Mouse (Mus musculus) forebrain, embryonic 10.5 days (tissue): ENCODE measurements around the gene Zfp605. TPM values are rescaled to one million over a fixed set of nuclear protein-coding genes. Genes with fewer than 3 reads are reported as not detected.
A peak's percentile ranks its signal among the peaks of the same experiment; 100 is the strongest.
"Not testable (repeated sequence)": the region's sequence is repeated elsewhere in the genome, so short reads cannot be mapped to it uniquely, and the experiment has no call there.

ENCODE experiments used
- DNase-seq: peaks from one replicate; pipeline ENCODE4 v3.0.0-alpha.2; 2017; ENCODE audit warnings: low spot score; ENCODE audit errors: extremely low spot score
- H3K27ac ChIP-seq: fragments of 300-500 bp; sonication (generic); 2 replicates; pipeline ENCODE4 v1.5.1; 2016; ENCODE audit warnings: mild to moderate bottlenecking
- H3K27me3 ChIP-seq: fragments of 300-500 bp; sonication (generic); 2 replicates; pipeline ENCODE4 v1.6.1; 2016; ENCODE audit warnings: mild to moderate bottlenecking; ENCODE audit not compliant: poor library complexity, severe bottlenecking
- H3K36me3 ChIP-seq: fragments of 300-500 bp; sonication (generic); replicated peaks from 2 replicates; pipeline ENCODE4 v1.6.1; 2016; ENCODE audit warnings: mild to moderate bottlenecking, moderate library complexity
- H3K4me1 ChIP-seq: fragments of 300-500 bp; sonication (generic); 2 replicates; pipeline ENCODE4 v1.6.1; 2016
- H3K4me3 ChIP-seq: fragments of 300-500 bp; sonication (generic); 2 replicates; pipeline ENCODE4 v1.5.1; 2016; ENCODE audit warnings: mild to moderate bottlenecking, moderate library complexity
- H3K9me3 ChIP-seq: fragments of 300-500 bp; sonication (generic); 2 replicates; pipeline ENCODE4 v1.6.1; 2016; ENCODE audit warnings: mild to moderate bottlenecking, moderate library complexity
- WGBS: fragments of 180-500 bp; shearing (Covaris S2); methylation state at CpG from one replicate; pipeline ENCODE4 v1.1.7; 2016; 5-methylcytosine and 5-hydroxymethylcytosine counted together
- polyA plus RNA-seq: library from polyadenylated mRNA; unstranded; fragments of >200 nt; fragmentation: Nextera tagmentation; extraction: Ambion mirVana; gene quantifications from 2 replicates; pipeline ENCODE4 v1.2.1, GENCODE M21; 2016

Gene Zfp605
- polyA plus RNA-seq, 1 experiment from 2014 or later, result 7.0 TPM

- 90% methylated on average over 13 of the region's 13 CpGs for WGBS
- peak overlapping the region; percentile 48; the same call in 1 of the 2 replicates for H3K4me3 ChIP-seq
Observed at GRCm38 (mm10) chr5:110102429-110102828, 7.5 kb upstream of the Zfp605 start.

GRCm38 (mm10) chr5:110102853-110103625 lies 6.9 kb upstream of the Zfp605 start:
- Histone ChIP-seq H3K9me3 (peaks cover 6% of the 10 kb centered on the region; the same call in 1 of the 2 replicates), H3K4me1 (peaks cover 55% of the 10 kb centered on the region), H3K27ac (no peak overlapping the region), H3K27me3 (peaks cover 18% of the 10 kb centered on the region), H3K36me3 (peaks cover 49% of the 10 kb centered on the region), H3K4me3 (no peak overlapping the region)
- no peak for DNase-seq
- WGBS, result 94% methylated on average over 19 of the region's 19 CpGs

More at GRCm38 (mm10) chr5:110102429-110102828, 7.5 kb upstream of the Zfp605 start:
- Histone ChIP-seq H3K27ac (no peak overlapping the region), H3K27me3 (peaks cover 18% of the 10 kb centered on the region), H3K36me3 (peaks cover 49% of the 10 kb centered on the region), H3K9me3 (peaks cover 6% of the 10 kb centered on the region; the same call in 1 of the 2 replicates), H3K4me1 (peaks cover 55% of the 10 kb centered on the region)
- no peak for DNase-seq

GRCm38 (mm10) chr5:110103901-110104615 lies 5.8 kb upstream of the Zfp605 start:
- peaks cover 49% of the 10 kb centered on the region for H3K36me3 ChIP-seq
- no peak overlapping the region for H3K27ac ChIP-seq
- peaks cover 18% of the 10 kb centered on the region for H3K27me3 ChIP-seq
- peaks cover 49% of the 10 kb centered on the region for H3K4me1 ChIP-seq
- WGBS, result 95% methylated on average over 27 of the region's 27 CpGs
- H3K4me3 ChIP-seq, result no peak overlapping the region
- peaks cover 6% of the 10 kb centered on the region; the same call in 1 of the 2 replicates for H3K9me3 ChIP-seq
- no peak for DNase-seq

DNA sequence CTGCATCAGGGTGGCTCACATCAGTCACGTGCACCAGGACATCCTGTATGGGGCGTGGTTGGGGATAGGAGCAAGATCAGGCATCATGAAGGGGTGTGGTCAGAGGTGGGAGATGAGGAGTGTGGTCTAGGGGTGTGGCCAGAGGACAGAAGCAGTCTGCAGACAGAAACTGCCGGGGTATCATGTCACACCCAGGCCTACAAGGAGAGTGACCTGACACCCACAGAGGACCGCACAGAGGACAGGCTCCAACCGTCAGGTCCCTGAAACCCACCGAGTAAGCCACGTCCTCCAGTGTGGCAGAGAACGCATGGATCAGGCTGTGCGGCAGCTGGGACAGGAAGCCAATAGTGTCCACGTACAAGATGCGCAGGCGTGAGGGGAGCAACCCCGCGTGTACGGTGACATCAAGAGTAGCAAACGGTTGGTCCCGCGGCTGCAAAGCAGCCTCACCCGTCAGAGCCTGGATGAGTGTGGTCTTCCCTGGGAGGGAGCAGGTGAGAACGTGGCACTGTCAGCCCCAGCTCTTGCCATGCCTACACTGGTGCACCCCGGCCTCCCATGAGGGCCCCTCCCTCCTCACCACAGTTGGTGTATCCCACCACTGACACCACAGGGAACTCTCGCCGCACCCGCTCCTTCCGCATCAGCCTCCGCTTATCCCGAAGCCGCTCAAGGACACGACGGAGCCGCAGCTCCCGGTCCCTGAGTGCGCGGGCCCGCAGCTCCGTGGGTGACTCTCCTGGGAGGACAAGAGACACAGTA lies 5.1 kb upstream of the Zfp605 start:
- Histone ChIP-seq H3K27ac (no peak overlapping the region), H3K4me3 (0 out of 2 replicates have a peak overlapping the region, but pooled peaks have one; percentile 5), H3K36me3 (peaks cover 49% of the 10 kb centered on the region), H3K4me1 (peaks cover 41% of the 10 kb centered on the region), H3K9me3 (peaks cover 6% of the 10 kb centered on the region; the same call in 1 of the 2 replicates), H3K27me3 (peaks cover 18% of the 10 kb centered on the region)
- DNase-seq, result no peak
- WGBS, result 96% methylated on average over 36 of the region's 36 CpGs

DNA sequence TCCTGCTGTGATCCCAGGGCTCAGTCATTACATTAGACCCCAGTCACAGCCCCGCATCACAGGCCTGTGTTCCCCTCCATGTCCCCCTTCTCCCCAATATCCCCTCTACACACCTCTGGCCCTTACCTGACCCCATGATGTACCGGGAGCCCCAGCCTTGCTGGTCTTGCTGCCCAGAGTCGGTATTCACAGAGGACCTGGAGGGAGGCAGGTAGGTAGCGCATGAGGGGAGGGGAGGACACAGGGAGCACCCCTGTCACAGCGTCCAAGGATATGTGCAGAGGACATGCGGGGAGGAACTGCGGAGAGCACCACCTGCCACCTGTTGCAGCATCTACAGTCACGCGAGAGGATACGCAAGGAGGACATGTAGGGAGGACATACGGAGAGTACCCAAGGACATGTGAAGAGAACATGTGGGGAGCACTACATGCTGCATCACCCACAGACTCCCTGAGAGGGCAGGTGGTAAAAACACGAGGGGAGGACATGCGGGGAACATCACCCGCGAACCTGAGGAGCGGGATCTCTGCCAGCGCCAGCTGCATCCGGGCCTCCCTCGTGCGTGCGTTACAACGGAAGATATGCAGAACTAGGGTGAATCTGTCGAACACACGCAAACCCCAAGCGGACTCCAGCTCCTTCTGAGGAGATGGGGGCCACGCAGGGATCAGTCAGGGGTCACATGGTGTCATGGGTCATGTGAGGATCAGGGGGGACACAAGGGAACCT lies 3.6 kb upstream of the Zfp605 start:
- peaks cover 5% of the 10 kb centered on the region; the same call in 1 of the 2 replicates for H3K27me3 ChIP-seq
- H3K36me3 ChIP-seq, result peaks cover 49% of the 10 kb centered on the region
- 96% methylated on average over 26 of the region's 26 CpGs for WGBS
- H3K27ac ChIP-seq, result no peak overlapping the region
- no peak for DNase-seq
- peaks cover 34% of the 10 kb centered on the region for H3K4me1 ChIP-seq
- H3K9me3 ChIP-seq, result peaks cover 6% of the 10 kb centered on the region; the same call in 1 of the 2 replicates
- H3K4me3 ChIP-seq, result peak overlapping the region; percentile 86

DNA sequence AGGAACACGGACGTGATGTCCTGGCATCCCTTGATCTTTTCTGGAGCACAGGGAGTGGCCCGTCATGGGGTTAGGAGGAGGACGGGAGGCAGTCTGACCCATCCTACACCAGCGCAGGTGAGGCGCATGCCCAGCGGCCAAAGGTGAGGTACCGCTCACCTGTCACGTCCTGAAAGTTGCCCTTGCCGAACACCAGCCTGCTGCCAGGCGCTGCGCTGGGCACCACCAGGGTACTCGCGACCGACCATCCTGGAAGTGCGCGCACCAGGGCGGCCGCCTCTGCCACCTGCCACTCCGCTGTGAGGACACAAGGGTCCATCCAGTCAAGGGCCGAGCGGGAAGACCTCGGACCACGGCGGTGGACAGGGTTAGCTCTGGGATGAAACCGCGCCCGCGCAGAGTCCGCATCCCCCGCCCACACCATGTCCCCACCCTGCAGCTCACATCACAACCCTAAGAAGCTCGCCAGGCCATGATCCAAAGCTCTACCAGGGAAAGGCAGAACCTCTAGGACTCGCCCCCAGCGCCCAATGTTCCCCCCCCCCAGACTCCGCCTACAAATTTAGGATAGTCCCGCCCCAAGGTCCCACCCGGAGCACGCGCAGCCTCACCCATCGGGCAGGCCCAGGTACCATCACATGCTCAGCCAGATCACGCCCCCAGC lies 2.9 kb upstream of the Zfp605 start:
- Histone ChIP-seq H3K27me3 (no peaks in the 10 kb centered on the region), H3K9me3 (peaks cover 6% of the 10 kb centered on the region; the same call in 1 of the 2 replicates), H3K27ac (peak overlapping the region; percentile 97), H3K4me1 (peaks cover 27% of the 10 kb centered on the region), H3K36me3 (peaks cover 55% of the 10 kb centered on the region), H3K4me3 (peak overlapping the region; percentile 86)
- 16% methylated on average over 41 of the region's 41 CpGs for WGBS
- no peak for DNase-seq

DNA sequence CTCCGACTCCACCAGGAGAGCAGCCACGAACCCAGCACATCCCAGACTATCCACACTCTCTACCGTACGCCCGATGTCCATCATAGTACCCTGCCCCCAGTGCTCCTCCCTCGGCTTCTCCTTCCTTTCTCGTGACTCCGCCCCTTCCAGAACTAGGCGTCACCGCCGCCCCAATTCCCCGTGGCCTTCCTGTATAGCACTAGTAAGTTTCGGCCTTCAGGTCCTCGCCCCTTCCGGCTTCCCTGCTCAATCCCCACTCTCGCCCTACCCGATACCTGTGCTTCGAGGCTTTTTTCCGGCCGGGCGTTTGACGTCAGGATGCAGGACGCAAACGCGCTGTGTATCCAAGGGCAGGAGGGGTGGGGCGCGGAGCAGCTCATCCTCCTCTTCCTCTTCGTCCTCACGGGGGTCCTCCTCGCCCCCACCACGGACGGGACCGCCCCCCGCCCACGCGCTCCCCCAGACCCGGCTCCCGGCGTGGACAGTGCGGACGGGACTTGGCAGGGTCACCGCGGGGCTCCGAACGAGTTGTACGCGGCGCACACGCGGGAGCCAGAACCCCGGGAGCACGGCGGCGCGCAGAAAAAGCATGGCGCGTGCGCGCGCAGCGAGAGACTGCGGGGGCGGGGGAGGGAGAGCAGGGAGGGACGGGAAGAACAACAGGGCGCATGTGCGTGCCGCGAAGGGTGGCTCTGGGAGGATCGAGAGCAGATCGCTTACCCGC lies 2.1 kb upstream of the Zfp605 start, which contains the start of gene Gtpbp6:
Gene Gtpbp6, minus strand, starts transcription at position 617 of the 724 bp plus-strand sequence.
- peak; percentile 94 for DNase-seq
- no peaks in the 10 kb centered on the region for H3K27me3 ChIP-seq
- H3K36me3 ChIP-seq, result peaks cover 54% of the 10 kb centered on the region
- H3K4me3 ChIP-seq, result peak within 1 kb of the TSS; percentile 86
- H3K4me1 ChIP-seq, result peaks cover 24% of the 10 kb centered on the region
- H3K27ac ChIP-seq, result peak within 1 kb of the TSS; percentile 97
- WGBS, result under 1% methylated on average over 71 of the region's 71 CpGs
- peaks cover 6% of the 10 kb centered on the region; the same call in 1 of the 2 replicates for H3K9me3 ChIP-seq

DNA sequence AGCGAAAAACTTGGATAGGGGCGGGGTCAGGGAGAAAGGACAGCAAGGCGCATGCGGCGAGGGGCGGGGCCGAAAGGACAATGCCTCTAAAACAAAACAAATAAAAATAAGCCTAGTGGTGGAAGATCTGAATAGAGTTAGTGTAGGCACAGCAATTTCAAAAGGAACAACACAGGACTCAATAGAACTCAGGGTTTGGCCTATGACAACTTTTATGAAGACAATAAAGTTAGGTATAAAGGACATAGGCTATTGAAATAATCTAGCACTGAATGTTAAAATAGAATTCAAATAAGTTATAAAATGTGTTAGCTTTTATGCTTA lies 1.6 kb upstream of the Zfp605 start:
- Histone ChIP-seq H3K36me3 (peaks cover 54% of the 10 kb centered on the region), H3K4me3 (peak overlapping the region; percentile 86), H3K27ac (peak overlapping the region; percentile 97), H3K4me1 (peaks cover 24% of the 10 kb centered on the region), H3K27me3 (no peaks in the 10 kb centered on the region), H3K9me3 (peaks cover 6% of the 10 kb centered on the region; the same call in 1 of the 2 replicates)
- DNase-seq, result no peak
- under 1% methylated on average over 7 of the region's 7 CpGs for WGBS

- 89% methylated on average over 3 of the region's 3 CpGs for WGBS
Observed at GRCm38 (mm10) chr5:110122380-110122779, 12.5 kb downstream of the Zfp605 start.

GRCm38 (mm10) chr5:110135293-110136086 lies 25.6 kb downstream of the Zfp605 start, which contains the start of gene Chfr:
Chfr (plus strand) TSS chr5:110135842.
- DNase-seq, result peak; percentile 99
- 4% methylated on average over 46 of the region's 46 CpGs for WGBS

More at GRCm38 (mm10) chr5:110122380-110122779, 12.5 kb downstream of the Zfp605 start:
- H3K36me3 ChIP-seq, result peaks cover 78% of the 10 kb centered on the region
- H3K4me1 ChIP-seq, H3K27ac ChIP-seq, H3K27me3 ChIP-seq, H3K4me3 ChIP-seq, H3K9me3 ChIP-seq, DNase-seq: not testable (repeated sequence)

More at GRCm38 (mm10) chr5:110135293-110136086, 25.6 kb downstream of the Zfp605 start, which contains the start of gene Chfr:
- Histone ChIP-seq H3K36me3 (peaks cover 27% of the 10 kb centered on the region), H3K9me3 (peaks cover 18% of the 10 kb centered on the region), H3K27me3 (no peaks in the 10 kb centered on the region), H3K4me1 (peaks cover 14% of the 10 kb centered on the region), H3K4me3 (peak within 1 kb of the TSS; percentile 71), H3K27ac (peak within 1 kb of the TSS; percentile 82)
